Mouse (Mus musculus) kidney, postnatal 4 days (tissue): Measurements from ENCODE around the gene Aamdc.

Source experiments
- DNase-seq, 2 experiments: peaks; one replicate each; pipeline ENCODE4 v3.0.0; 2021; ENCODE audit warnings: mixed read lengths in 2 of 2

The Aamdc gene

DNA sequence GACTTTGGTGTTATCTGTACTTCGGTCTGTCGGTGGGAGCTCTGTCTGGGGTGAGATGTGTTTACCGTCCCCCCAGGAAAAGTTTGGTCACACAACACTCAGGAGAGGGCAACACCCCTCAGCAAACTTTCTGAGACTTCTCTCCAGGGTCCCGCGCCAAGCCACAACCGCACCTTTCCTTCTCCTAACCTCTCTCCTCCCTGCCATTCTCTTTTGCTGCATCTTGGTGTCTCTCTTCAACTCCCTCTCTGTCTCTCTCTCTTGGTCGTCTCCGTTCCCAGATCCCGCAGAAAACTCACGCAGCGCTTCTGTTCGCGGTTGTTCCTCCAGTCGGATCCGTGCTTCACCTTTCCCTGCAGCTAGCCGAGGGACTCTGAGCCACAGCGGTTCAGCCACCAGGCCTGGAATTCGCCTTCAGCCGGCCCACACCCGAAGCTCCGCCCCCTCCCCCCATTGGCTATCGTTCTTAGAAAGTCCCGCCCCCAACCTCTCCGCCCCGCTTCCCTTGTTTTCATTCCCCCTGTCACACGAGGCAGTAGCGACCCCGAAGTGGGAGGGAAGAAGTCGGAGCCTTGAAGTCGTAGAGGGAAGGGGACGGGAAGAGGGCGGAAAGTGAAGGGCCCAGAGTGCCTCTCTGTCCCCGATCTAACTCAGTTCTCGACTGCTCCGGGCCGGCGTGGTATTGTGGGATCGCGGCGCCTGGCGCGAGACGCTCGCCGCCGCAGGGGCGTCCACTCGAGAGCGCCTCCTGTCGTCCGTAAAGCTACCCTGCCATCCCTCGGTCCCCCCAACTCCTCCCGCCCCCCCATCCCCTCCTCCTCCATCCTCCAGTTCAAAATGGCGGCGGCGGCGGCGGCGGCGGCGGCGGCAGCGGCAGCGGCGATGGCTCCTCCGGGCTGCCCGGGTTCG, at the start of gene Aamdc, which contains the start of gene Rsf1:
Aamdc (minus strand) TSS at position 431 of the 909 bp plus-strand sequence.
Rsf1 (plus strand) TSS at position 823 of the 909 bp plus-strand sequence.
- peak; percentile 98 for DNase-seq

DNA sequence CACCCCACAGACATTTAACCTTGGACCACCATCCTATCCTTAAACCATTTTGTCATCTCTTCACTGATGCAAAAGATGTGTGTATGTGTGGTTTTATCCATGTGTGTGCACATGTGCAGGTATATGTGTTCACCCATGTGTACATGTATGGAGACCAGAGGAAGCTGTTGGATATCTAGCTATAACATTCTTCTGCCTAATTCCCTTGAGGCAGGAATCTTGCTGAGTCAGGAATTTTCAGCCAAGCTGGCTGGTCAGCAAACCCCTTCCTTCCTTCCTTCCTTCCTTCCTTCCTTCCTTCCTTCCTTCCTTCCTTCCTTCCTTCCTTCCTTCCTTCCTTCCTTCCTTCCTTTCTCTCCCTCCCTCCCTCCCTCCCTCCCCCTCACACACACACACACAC, 44.1 kb upstream of the Aamdc start:
- DNase-seq = no peak

- DNase-seq = no peak
These were observed 43.4 kb upstream of the Aamdc start for GRCm38 (mm10) chr7:97622676-97623075.

GRCm38 (mm10) chr7:97621346-97621745, 42.0 kb upstream of the Aamdc start:
- no peak for DNase-seq

DNA sequence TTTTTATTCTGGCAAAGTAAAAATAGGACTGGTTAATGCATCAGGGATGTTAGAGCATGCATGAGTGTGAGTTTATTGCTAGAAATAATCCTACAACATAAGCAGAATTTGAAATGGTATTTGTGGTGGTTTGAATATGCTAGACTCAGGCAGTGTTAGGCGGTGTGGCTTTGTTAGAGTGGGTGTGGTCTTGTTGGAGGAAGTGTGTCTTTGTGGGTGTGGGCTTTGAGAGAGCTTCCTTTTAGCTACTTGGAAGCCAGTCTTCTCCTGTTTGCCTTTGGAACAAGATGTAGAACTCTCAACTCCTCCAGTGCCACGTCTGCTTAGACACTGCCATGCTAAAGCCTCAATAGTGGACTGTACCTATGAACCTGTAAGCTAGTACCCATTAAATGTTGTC, 19.3 kb upstream of the Aamdc start:
- DNase-seq = no peak

- DNase-seq = no peak
These were observed 14.2 kb upstream of the Aamdc start for GRCm38 (mm10) chr7:97593535-97593934.

DNA sequence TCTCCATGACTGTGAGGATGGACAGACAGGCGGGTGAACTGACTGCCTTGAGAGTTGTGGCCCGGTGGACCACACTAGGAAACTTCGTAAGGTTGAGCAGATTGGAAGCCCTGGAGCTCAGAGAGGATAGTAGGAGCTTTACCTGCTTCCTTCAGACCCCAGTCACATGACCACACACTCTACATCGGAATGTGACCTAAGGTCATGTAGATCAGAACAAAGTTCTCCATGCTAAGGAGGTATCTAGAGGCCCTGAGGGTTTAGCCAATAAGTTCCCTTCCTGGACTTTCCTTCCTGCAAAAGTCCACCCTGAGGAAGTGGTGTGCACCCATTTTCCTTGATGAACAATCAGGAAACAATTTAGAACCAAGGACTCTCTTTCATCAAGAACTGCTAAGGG, 13.1 kb upstream of the Aamdc start:
- no peak for DNase-seq

DNA sequence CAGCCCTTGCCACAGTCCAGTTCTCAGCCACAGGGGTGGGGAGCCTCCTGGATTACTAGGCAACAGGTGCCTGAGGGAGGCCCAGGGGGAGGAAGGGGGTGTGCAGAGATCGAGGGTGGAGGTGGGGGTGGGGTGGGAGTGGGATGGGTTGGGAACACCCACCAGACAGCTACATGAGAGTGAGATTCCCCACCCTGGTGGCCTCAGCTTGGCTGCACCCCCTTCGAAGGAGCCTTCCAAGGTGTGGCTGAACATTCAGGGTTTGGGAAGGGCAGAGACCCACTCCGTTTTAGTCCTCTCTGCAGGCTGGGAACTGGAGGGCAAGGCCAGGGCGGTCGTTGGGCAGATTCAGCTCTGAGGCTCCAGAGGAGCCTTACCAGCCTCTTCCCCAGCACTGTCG, 12.0 kb upstream of the Aamdc start:
- no peak for DNase-seq

GRCm38 (mm10) chr7:97590488-97590887, 11.2 kb upstream of the Aamdc start:
- peak in 1 of 2 experiments; percentile 10 for DNase-seq

DNA sequence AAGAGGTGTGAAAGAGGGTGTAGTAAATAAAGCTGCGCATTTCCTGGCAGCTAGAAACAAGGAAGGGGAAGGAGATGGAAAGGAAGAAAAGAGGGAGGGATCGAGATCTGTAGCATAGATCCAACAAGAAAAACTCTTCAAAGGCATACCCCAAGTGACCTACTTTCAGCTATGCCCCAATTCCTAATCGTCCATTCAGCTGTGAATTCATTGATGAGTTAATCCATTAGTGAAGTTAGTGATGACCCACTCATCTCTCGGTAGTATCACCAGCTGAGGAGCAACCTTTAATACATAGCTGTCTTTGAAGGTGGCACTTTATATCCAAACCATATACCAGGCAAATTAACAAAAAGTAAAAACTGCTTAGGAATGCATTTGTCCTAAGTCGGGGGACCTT, 9.2 kb upstream of the Aamdc start:
- DNase-seq = no peak

GRCm38 (mm10) chr7:97580843-97581214, 1.5 kb upstream of the Aamdc start:
- DNase-seq = peak; percentile 87 to 92

DNA sequence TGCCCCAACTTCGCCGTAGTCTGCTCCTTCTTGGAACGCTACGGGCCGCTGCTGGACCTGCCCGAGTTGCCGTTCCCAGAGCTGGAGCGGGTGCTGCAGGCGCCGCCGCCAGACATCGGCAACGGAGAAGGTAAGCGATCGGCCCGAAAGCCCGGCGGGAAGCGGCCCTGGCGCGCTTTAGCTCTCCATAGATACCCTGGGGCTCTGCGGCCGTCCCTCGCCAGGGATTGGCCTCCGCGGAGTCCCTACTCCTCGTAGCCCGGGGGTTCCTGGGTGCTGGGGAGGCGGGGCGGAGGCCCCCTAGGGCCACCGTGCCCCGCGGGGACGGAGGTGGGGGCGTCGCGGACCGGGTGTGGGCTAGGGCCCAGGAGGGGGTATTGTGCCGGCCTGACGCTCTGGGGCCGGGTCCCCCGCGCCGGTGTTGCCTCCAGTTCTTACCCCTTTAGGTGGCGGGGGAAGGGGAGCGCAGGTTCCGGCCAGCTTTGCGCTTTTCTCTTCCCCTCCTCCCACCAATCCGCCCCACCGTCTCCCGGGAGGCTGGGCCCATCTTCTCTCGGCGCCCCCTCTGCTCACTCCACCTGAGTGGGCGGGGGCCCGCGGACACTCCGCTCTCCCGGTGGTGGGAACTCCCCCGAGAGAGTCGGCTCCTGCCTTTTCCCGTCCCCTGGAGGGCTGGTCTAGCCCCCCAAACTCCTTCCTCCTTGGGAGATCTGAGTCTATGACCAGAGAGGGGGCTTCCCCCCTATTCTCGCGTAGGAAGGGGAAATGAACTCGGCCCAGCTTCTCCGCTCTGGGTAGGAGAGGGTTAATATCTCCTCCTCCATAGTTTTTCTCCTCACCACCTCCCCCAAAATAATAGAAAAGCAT, 912 bp upstream of the Aamdc start:
- peak; percentile 64 to 74 for DNase-seq

DNA sequence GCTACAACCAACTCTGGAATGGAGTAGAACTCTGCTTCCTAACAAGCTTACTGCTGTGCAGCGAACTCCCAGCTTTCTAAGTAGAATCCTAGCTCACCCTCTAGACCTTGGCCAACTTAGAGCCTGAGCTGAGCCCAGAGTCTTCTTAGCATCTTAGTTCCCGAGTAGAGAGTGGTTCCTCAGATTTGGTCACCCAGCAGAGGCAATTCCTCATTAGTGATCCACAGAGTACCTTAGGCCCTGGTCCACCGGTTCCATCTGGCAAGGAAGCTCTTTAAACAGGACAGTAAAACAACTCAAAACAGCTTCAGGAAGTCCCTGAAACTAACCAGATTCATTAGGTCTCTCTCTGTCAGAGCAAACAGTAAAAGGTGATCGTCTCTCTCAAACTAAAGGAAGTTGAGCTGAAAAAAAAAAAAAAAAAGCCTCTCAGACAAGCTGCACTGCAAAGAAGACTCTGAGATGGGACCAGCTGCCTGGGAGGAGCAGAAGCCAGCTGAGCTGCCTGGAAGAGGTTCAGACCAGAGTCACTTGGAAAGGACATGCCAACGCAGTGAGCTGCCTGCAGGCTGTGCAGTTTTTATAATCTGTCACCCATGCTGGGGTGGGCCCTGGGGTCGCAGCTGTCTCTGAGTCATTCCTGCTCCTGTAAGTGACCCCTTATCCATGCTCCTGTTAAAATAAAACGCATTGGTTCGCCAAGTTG, 783 bp downstream of the Aamdc start:
- peak; percentile 48 to 60 for DNase-seq

DNA sequence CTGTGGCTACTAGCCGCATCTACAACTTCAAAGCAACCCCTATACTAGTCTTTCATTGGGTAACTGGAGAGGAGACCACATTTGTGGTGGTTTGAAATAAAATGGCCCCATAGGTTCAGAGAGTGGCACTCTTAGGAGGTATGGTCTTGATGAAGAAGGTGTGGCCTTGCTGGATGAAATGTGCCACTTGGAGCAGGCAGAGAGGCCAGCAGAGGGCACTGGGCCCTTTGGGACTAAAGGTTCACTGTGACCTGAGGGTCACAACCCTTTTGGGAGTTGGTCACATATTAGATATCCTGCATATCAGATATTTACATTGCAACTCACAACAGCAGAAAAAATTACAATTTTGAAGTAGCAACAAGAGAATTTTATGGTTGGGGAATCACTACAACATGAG, 8.9 kb downstream of the Aamdc start:
- no peak for DNase-seq

DNA sequence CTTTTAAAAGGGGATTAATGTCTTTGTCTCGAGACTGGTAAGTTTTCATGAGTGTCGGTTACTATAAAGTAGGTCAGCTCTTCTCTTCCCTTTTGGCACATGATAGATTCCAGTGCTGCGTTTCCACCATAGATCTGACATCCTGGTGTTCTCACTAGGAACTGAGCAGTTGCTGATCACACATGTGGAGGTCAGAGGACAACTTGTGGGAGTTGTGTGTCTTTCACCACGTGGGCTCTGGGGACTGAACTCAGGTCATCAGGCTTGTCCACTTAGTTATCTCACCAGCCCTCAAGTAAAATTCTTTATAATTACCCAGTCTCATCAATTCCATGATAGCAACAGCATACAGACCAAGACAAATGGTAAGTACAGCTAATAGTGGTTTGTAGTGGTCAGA, 9.9 kb downstream of the Aamdc start:
- DNase-seq = no peak

DNA sequence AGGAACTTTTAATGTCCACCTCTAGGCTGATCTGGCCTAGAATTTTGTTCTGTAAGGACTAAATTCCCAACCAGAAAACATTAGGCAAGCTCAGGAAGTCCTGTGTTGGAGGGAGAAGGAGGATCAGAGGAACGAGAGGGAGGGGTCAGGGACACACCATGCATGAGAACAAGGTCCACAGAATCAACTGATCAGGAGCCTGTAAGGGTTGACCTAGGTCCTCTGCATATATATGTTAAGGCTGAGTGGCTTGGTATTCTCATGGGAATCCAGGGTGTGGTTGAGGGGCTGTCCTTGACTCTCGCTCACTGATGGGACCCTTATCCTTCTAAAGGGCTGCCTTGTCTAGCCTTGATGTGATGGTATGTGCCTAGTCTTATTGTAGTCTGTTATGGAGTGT, 15.7 kb downstream of the Aamdc start:
- DNase-seq = no peak

GRCm38 (mm10) chr7:97550673-97551072, 28.6 kb downstream of the Aamdc start:
- DNase-seq = no peak

GRCm38 (mm10) chr7:97549301-97549700, 30.0 kb downstream of the Aamdc start:
- DNase-seq = no peak

GRCm38 (mm10) chr7:97546462-97546861, 32.8 kb downstream of the Aamdc start:
- no peak for DNase-seq

GRCm38 (mm10) chr7:97536571-97536970, 42.7 kb downstream of the Aamdc start:
- no peak for DNase-seq

DNA sequence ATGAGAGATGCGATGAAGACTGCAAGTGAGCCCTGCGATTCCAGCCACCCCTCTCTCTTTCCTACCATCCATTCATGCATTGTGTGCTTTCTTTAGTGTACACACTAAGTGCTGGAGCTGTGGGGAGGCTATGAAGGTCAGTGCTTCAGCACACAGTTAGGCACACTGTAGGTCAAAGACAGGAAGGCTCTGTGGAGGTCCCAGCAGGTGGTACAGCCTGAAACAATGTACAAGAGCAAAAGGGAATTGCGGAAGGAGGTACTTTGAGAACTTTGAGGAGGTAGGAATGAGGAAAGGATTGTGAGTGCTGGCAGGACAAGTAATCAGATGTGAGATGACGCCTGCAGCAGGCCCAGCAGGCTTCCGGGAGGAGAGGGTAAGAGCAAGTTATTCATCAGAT, 43.8 kb downstream of the Aamdc start:
- DNase-seq = no peak

DNA sequence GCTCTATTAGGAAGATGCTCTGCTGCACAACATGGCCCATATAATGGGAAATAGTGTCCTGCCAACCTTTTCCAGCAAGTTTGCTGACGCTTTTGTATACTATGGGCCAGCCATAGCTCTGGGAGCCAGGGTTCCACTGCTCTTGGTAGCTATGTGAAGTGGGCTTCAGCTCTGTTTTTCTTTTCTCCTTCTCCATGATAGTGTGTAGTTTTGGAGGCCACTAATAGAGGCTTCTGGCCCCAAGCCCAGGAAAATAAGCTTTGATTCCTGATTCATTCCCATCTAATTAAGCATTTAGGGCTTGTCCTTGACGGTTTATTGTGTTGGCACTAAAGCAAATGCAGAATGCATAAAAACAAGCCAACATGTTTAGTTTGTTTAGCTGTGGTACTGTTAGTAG, 59.4 kb downstream of the Aamdc start:
- no peak for DNase-seq

GRCm38 (mm10) chr7:97514786-97515185, 64.5 kb downstream of the Aamdc start:
- no peak for DNase-seq
